Mouse (Mus musculus) myocyte (in vitro differentiated cells): ENCODE measurements at regions not wholly inside any gene's neighbourhood (a gene's known extent, or its start where the extent isn't known, plus 50 kb on each side); places are given as distances from the start of the nearest gene placed in this dataset.

Experiments used
- POLR2A ChIP-seq: IDR thresholded peaks from one replicate; pipeline ENCODE4 v1.6.1; 2011; ENCODE audit warnings: low read depth, mild to moderate bottlenecking, control low read depth, moderate library complexity; ENCODE audit not compliant: insufficient read length
- REST ChIP-seq: IDR thresholded peaks from one replicate; pipeline ENCODE4 v1.6.1; 2011; ENCODE audit warnings: mild to moderate bottlenecking, control low read depth, moderate library complexity; ENCODE audit not compliant: insufficient read depth, insufficient read length
- TCF12 ChIP-seq: IDR thresholded peaks from one replicate; pipeline ENCODE4 v1.6.1; 2011; ENCODE audit warnings: mild to moderate bottlenecking, control low read depth; ENCODE audit not compliant: poor library complexity, insufficient read depth, severe bottlenecking
- TCF3 ChIP-seq: IDR thresholded peaks from one replicate; pipeline ENCODE4 v1.6.1; 2011; ENCODE audit warnings: low read depth, control low read depth; ENCODE audit not compliant: insufficient read length
- USF1 ChIP-seq: IDR thresholded peaks from one replicate; pipeline ENCODE4 v1.6.1; 2011; ENCODE audit warnings: low read depth, mild to moderate bottlenecking, control low read depth, moderate library complexity

GRCm38 (mm10) chr17:16004002-16004401, 173.2 kb upstream of the Rgmb start:
- TF ChIP-seq TCF12 (no peak), POLR2A (no peak), TCF3 (no peak), USF1 (no peak), REST (no peak)
